Mouse (Mus musculus) ovary, postnatal 10 days (tissue): ENCODE measurements around the gene Gm10376.
"Not testable (repeated sequence)": the region's sequence is repeated elsewhere in the genome, so short reads cannot be mapped to it uniquely, and the experiment has no call there.

Experiments used
- DNase-seq: peaks from one replicate; pipeline ENCODE4 v3.0.0; 2022; ENCODE audit warnings: low spot score

Gene Gm10376

GRCm38 (mm10) chr14:43015528-43015927 is at the start of gene Gm10376:
TSS of gene Gm10376 (minus strand) at chr14:43015628.
- DNase-seq = not testable (repeated sequence)

DNA sequence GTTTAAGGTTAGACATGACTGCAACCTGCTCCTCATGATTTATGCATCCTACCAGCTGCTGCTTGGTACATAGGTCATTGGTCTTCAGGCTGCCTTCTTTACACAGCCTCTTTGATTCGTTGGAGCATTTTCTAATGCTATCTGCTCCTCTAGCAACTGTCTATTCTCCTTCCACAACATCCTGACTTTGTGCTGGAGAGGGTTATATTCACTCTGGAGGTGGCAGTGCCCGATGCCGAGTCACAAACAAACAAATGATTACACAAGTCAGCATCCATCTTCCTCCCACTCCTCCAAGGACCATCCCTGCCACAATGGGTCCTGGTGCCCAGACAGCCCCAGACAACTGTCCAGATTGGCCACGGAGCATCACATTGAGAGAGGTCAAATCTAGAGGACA is 44.8 kb upstream of the Gm10376 start:
- not testable (repeated sequence) for DNase-seq

GRCm38 (mm10) chr14:43058063-43058462 is 42.6 kb upstream of the Gm10376 start:
- not testable (repeated sequence) for DNase-seq

- DNase-seq = not testable (repeated sequence)
These were observed 21.9 kb downstream of the Gm10376 start, which contains the start of gene Gm8082 for GRCm38 (mm10) chr14:42993524-42993923. TSS of gene Gm8082 (minus strand) at chr14:42993624.
